Mouse (Mus musculus): ENCODE results near the gene Anxa6. TPM values are rescaled to one million over a fixed set of nuclear protein-coding genes. Genes with fewer than 3 reads are reported as not detected.

The Anxa6 gene
- polyA plus RNA-seq, 1 experiment from 2014 or later, result 86.9 TPM

GRCm38 (mm10) chr11:55036601-55037000 is 3.4 kb upstream of the Anxa6 start:
- no peak overlapping the region for H3K27ac ChIP-seq (ENCODE audit: low read depth, low read length)
- no peaks in the 10 kb centered on the region for H3K36me3 ChIP-seq (ENCODE audit: control insufficient read depth, insufficient read depth)
- 27% methylated on average over 3 of the region's 3 CpGs for WGBS
- H3K4me3 ChIP-seq (ENCODE audit: low read depth, low read length), result no peak overlapping the region
- H3K9me3 ChIP-seq (ENCODE audit: control insufficient read depth), result no peaks in the 10 kb centered on the region
- H3K4me1 ChIP-seq (replicated peaks; ENCODE audit: control insufficient read depth, insufficient read depth, low read length), result 0 out of 2 replicates have a peak, but pooled peaks cover 8% of the 10 kb centered on the region
- H3K27me3 ChIP-seq (replicated peaks; ENCODE audit: control insufficient read depth, insufficient read depth, low read length), result no peaks in the 10 kb centered on the region; the same call in 1 of the 2 replicates
- ATAC-seq, result no peak
- H3K4me2 ChIP-seq (replicated peaks; ENCODE audit: low read depth), result no peak overlapping the region
- no peak for TF ChIP-seq CTCF (IDR thresholded peaks at IDR 0.05; ENCODE audit: low read depth)
- no peak overlapping the region for H3K9ac ChIP-seq (ENCODE audit: low read depth, low read length)

GRCm38 (mm10) chr11:55032286-55032685 is 959 bp downstream of the Anxa6 start:
- WGBS, result 17% methylated on average over 5 of the region's 5 CpGs
- no peak for TF ChIP-seq CTCF (IDR thresholded peaks at IDR 0.05; ENCODE audit: low read depth)
- peaks cover 17% of the 10 kb centered on the region for H3K4me1 ChIP-seq (replicated peaks; ENCODE audit: control insufficient read depth, insufficient read depth, low read length)
- H3K27ac ChIP-seq (ENCODE audit: low read depth, low read length), result peak overlapping the region; percentile 58
- H3K36me3 ChIP-seq (ENCODE audit: control insufficient read depth, insufficient read depth), result no peaks in the 10 kb centered on the region
- H3K4me3 ChIP-seq (ENCODE audit: low read depth, low read length), result peak overlapping the region; percentile 59
- peak overlapping the region; percentile 82 for H3K4me2 ChIP-seq (replicated peaks; ENCODE audit: low read depth)
- no peaks in the 10 kb centered on the region; the same call in 1 of the 2 replicates for H3K27me3 ChIP-seq (replicated peaks; ENCODE audit: control insufficient read depth, insufficient read depth, low read length)
- H3K9me3 ChIP-seq (ENCODE audit: control insufficient read depth), result no peaks in the 10 kb centered on the region
- ATAC-seq, result no peak
- H3K9ac ChIP-seq (ENCODE audit: low read depth, low read length), result peak overlapping the region; percentile 62

- Histone ChIP-seq H3K27ac (ENCODE audit: low read depth, low read length) (peak overlapping the region; percentile 58), H3K4me2 (replicated peaks; ENCODE audit: low read depth) (peak overlapping the region; percentile 82), H3K9me3 (ENCODE audit: control insufficient read depth) (no peaks in the 10 kb centered on the region), H3K27me3 (replicated peaks; ENCODE audit: control insufficient read depth, insufficient read depth, low read length) (no peaks in the 10 kb centered on the region; the same call in 1 of the 2 replicates), H3K9ac (ENCODE audit: low read depth, low read length) (no peak overlapping the region), H3K4me3 (ENCODE audit: low read depth, low read length) (peak overlapping the region; percentile 59), H3K36me3 (ENCODE audit: control insufficient read depth, insufficient read depth) (no peaks in the 10 kb centered on the region), H3K4me1 (replicated peaks; ENCODE audit: control insufficient read depth, insufficient read depth, low read length) (peaks cover 17% of the 10 kb centered on the region)
- no peak for TF ChIP-seq CTCF (IDR thresholded peaks at IDR 0.05; ENCODE audit: low read depth)
- WGBS, result 53% methylated on average over 1 of the region's 4 CpGs
- no peak for ATAC-seq
Observed at GRCm38 (mm10) chr11:55031991-55032280, 1.3 kb downstream of the Anxa6 start.

- Histone ChIP-seq H3K4me1 (replicated peaks; ENCODE audit: control insufficient read depth, insufficient read depth, low read length) (peaks cover 17% of the 10 kb centered on the region), H3K4me2 (replicated peaks; ENCODE audit: low read depth) (peak overlapping the region; percentile 82), H3K9ac (ENCODE audit: low read depth, low read length) (no peak overlapping the region), H3K27ac (ENCODE audit: low read depth, low read length) (peak overlapping the region; percentile 58; the same call in 1 of the 2 replicates), H3K9me3 (ENCODE audit: control insufficient read depth) (no peaks in the 10 kb centered on the region), H3K4me3 (ENCODE audit: low read depth, low read length) (peak overlapping the region; percentile 59), H3K36me3 (ENCODE audit: control insufficient read depth, insufficient read depth) (peaks cover 1% of the 10 kb centered on the region; the same call in 1 of the 2 replicates), H3K27me3 (replicated peaks; ENCODE audit: control insufficient read depth, insufficient read depth, low read length) (no peaks in the 10 kb centered on the region; the same call in 1 of the 2 replicates)
- WGBS, result 25% methylated on average over 10 of the region's 10 CpGs
- no peak for ATAC-seq
- no peak for TF ChIP-seq CTCF (IDR thresholded peaks at IDR 0.05; ENCODE audit: low read depth)
Observed at GRCm38 (mm10) chr11:55031211-55031990, 1.8 kb downstream of the Anxa6 start.

GRCm38 (mm10) chr11:55028509-55028908 is 4.7 kb downstream of the Anxa6 start:
- Histone ChIP-seq H3K36me3 (ENCODE audit: control insufficient read depth, insufficient read depth) (peaks cover 4% of the 10 kb centered on the region; the same call in 1 of the 2 replicates), H3K9me3 (ENCODE audit: control insufficient read depth) (no peaks in the 10 kb centered on the region), H3K27ac (ENCODE audit: low read depth, low read length) (no peak overlapping the region), H3K9ac (ENCODE audit: low read depth, low read length) (no peak overlapping the region), H3K4me3 (ENCODE audit: low read depth, low read length) (no peak overlapping the region), H3K4me1 (replicated peaks; ENCODE audit: control insufficient read depth, insufficient read depth, low read length) (peaks cover 26% of the 10 kb centered on the region), H3K4me2 (replicated peaks; ENCODE audit: low read depth) (no peak overlapping the region), H3K27me3 (replicated peaks; ENCODE audit: control insufficient read depth, insufficient read depth, low read length) (no peaks in the 10 kb centered on the region; the same call in 1 of the 2 replicates)
- no peak for ATAC-seq
- TF ChIP-seq CTCF (IDR thresholded peaks at IDR 0.05; ENCODE audit: low read depth), result no peak
- WGBS, result 45% methylated on average over 2 of the region's 2 CpGs

- Histone ChIP-seq H3K9ac (ENCODE audit: low read depth, low read length) (no peak overlapping the region), H3K4me1 (replicated peaks; ENCODE audit: control insufficient read depth, insufficient read depth, low read length) (peaks cover 30% of the 10 kb centered on the region), H3K27ac (ENCODE audit: low read depth, low read length) (no peak overlapping the region), H3K4me2 (replicated peaks; ENCODE audit: low read depth) (no peak overlapping the region), H3K27me3 (replicated peaks; ENCODE audit: control insufficient read depth, insufficient read depth, low read length) (no peaks in the 10 kb centered on the region), H3K9me3 (ENCODE audit: control insufficient read depth) (no peaks in the 10 kb centered on the region), H3K4me3 (ENCODE audit: low read depth, low read length) (no peak overlapping the region), H3K36me3 (ENCODE audit: control insufficient read depth, insufficient read depth) (peaks cover 4% of the 10 kb centered on the region; the same call in 1 of the 2 replicates)
- no peak for ATAC-seq
- WGBS, result 40% methylated on average over 2 of the region's 2 CpGs
- TF ChIP-seq CTCF (IDR thresholded peaks at IDR 0.05; ENCODE audit: low read depth), result no peak
Observed at GRCm38 (mm10) chr11:55027204-55027855, 5.9 kb downstream of the Anxa6 start.
